ENCODE assay signal across 9 mouse cellular contexts in the genomic region with DNA sequence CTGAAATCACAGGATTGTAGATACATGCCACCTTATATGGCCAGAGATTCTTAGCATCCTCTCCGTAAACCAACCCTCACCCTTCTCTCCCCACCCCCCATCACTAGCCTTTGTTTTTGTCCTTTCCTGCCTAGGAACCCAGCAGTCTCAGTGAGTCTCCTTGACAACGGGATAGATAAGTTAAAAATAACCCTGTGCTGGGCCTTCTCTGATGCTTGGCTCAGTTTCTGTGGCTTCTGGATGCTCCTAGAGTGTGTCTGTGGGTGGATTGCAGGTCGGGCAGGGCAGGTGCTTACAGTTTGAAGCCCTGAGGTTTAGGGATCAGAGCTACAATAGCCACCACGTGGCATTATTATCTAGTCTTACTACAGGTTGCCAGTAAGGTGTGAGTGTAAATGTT. TPM values are rescaled to one million over a fixed set of nuclear protein-coding genes. Genes with fewer than 3 reads are reported as not detected.
DNase-seq lines count a peak whose midpoint lies in the region; ATAC-seq and TF ChIP-seq lines count a peak whose summit lies in the region.
"Had no signal": no experiment of that assay in that cellular context is flagged by ENCODE, and none has a peak within 500 bp of the region (broad histone marks: within the 10 kb centered on the region; RNA-seq: fewer than 3 reads in every experiment).

No protein-coding gene starts in this region.

- peaks cover 3% of the 10 kb centered on the region for H3K36me3 ChIP-seq in lung, embryonic 16.5 days (ENCODE audit: control insufficient read depth, insufficient read depth, low read length)
- peaks cover 5% of the 10 kb centered on the region; the same call in 1 of the 2 replicates for H3K36me3 ChIP-seq in heart, embryonic 11.5 days (ENCODE audit: control insufficient read depth, insufficient read depth, low read length)
- H3K36me3 ChIP-seq in midbrain, embryonic 10.5 days: peaks cover 42% of the 10 kb centered on the region

- H3K4me3 ChIP-seq in lung, embryonic 16.5 days (ENCODE audit: low read length): no peak overlapping the region
- H3K4me3 ChIP-seq in cerebellum, adult 2 months (replicated peaks; ENCODE audit: insufficient read depth, low read depth, low read length): no peak overlapping the region
- no peak overlapping the region for H3K4me3 ChIP-seq in heart, embryonic 11.5 days (ENCODE audit: low read depth, low read length)
- no peak overlapping the region for H3K4me3 ChIP-seq in midbrain, embryonic 10.5 days
- H3K4me3 ChIP-seq: midbrain, embryonic 12.5 days had no signal

- H3K9ac ChIP-seq in lung, embryonic 16.5 days (ENCODE audit: low read length): no peak overlapping the region
- H3K9ac ChIP-seq in heart, embryonic 11.5 days (ENCODE audit: low read depth, low read length): no peak overlapping the region
- H3K9ac ChIP-seq: midbrain, embryonic 12.5 days had no signal

- TF ChIP-seq CTCF in cerebellum, adult 2 months (IDR thresholded peaks at IDR 0.05; ENCODE audit: borderline replicate concordance, insufficient read depth, low read depth, low read length): no peak

- H3K27ac ChIP-seq in lung, embryonic 16.5 days (ENCODE audit: low read length): no peak overlapping the region
- peak overlapping the region; percentile 77 for H3K27ac ChIP-seq in cerebellum, adult 2 months (ENCODE audit: insufficient read depth, low read length)
- peak overlapping the region; percentile 76 for H3K27ac ChIP-seq in heart, embryonic 11.5 days (ENCODE audit: low read depth, low read length)
- H3K27ac ChIP-seq in midbrain, embryonic 10.5 days (replicated peaks): peak overlapping the region; percentile 55
- H3K27ac ChIP-seq: midbrain, embryonic 12.5 days had no signal

- ATAC-seq in lung, embryonic 16.5 days (ENCODE audit: low read depth): 0 out of 2 replicates have a peak, but pooled peaks have one; percentile 26
- ATAC-seq in heart, embryonic 11.5 days (replicated peaks; ENCODE audit: insufficient number of reproducible peaks, low FRiP score, low TSS enrichment): peak; percentile 49

- no peak for TF ChIP-seq POLR2A in cerebellum, adult 2 months (IDR thresholded peaks at IDR 0.05; ENCODE audit: borderline replicate concordance, insufficient read depth, low read length)

- WGBS in lung, embryonic 16.5 days: 24% methylated on average over 4 of the region's 4 CpGs
- 3% methylated on average over 4 of the region's 4 CpGs for whole genome bisulfite sequencing in cerebellum, adult 2 months
- WGBS in heart, embryonic 11.5 days (ENCODE audit: insufficient replicate concordance): 10% methylated on average over 4 of the region's 4 CpGs
- 38% methylated on average over 4 of the region's 4 CpGs for WGBS in midbrain, embryonic 10.5 days

- H3K4me2 ChIP-seq in lung, embryonic 16.5 days (ENCODE audit: low read depth, low read length): no peak overlapping the region
- H3K4me2 ChIP-seq in heart, embryonic 11.5 days: peak overlapping the region; percentile 23; the same call in 1 of the 2 replicates
- H3K4me2 ChIP-seq: midbrain, embryonic 12.5 days had no signal

- DNase-seq in lung, postnatal 36 days: no peak
- DNase-seq in cerebellum, adult 2 months: peak; percentile 68 to 86
- no peak for DNase-seq in midbrain, embryonic 10.5 days (ENCODE audit: low spot score)
- DNase-seq in testis, postnatal 10 days (ENCODE audit: low spot score): no peak
- DNase-seq in thymus, postnatal 4 days: no peak
- DNase-seq in natural killer cell, adult 2 months (ENCODE audit: low spot score in 2 of 2): no peak

- peaks cover 16% of the 10 kb centered on the region for H3K4me1 ChIP-seq in lung, embryonic 16.5 days (replicated peaks; ENCODE audit: control insufficient read depth, insufficient read depth, low read length)
- peaks cover 33% of the 10 kb centered on the region for H3K4me1 ChIP-seq in cerebellum, adult 2 months (ENCODE audit: control insufficient read depth, insufficient read depth, low read length)
- H3K4me1 ChIP-seq in heart, embryonic 11.5 days (ENCODE audit: control insufficient read depth, insufficient read depth, low read length): peaks cover 33% of the 10 kb centered on the region
- peaks cover 18% of the 10 kb centered on the region for H3K4me1 ChIP-seq in midbrain, embryonic 10.5 days

- H3K27me3 ChIP-seq in lung, embryonic 16.5 days (ENCODE audit: control insufficient read depth, insufficient read depth, low read depth, low read length): no peaks in the 10 kb centered on the region
- no peaks in the 10 kb centered on the region for H3K27me3 ChIP-seq in cerebellum, adult 2 months (ENCODE audit: control insufficient read depth, insufficient read depth, low read length)
- H3K27me3 ChIP-seq in heart, embryonic 11.5 days (ENCODE audit: control insufficient read depth, insufficient read depth, low read length): no peaks in the 10 kb centered on the region
- H3K27me3 ChIP-seq in midbrain, embryonic 10.5 days (ENCODE audit: low read depth, poor library complexity, severe bottlenecking): no peaks in the 10 kb centered on the region
- H3K27me3 ChIP-seq: midbrain, embryonic 12.5 days had no signal

- no peaks in the 10 kb centered on the region for H3K9me3 ChIP-seq in lung, embryonic 16.5 days (ENCODE audit: control insufficient read depth, low read length)
- H3K9me3 ChIP-seq in heart, embryonic 11.5 days (replicated peaks; ENCODE audit: control insufficient read depth, low read length): no peaks in the 10 kb centered on the region
- H3K9me3 ChIP-seq in midbrain, embryonic 10.5 days (replicated peaks): peaks cover under 1% of the 10 kb centered on the region
- H3K9me3 ChIP-seq: midbrain, embryonic 12.5 days had no signal

RNA-seq across cellular contexts. Expression of a gene that starts 29.1 kb away (rescaled TPM):
- 19.9 and 22.1 TPM in 2 replicates for polyA plus RNA-seq in lung, embryonic 16.5 days (2015; fragmentation: Nextera tagmentation; extraction: Ambion mirVana)
- polyA plus RNA-seq in cerebellum, adult 2 months (2012; rRNA removed): 152 and 155 TPM in 2 replicates
- 13.0 and 18.5 TPM in 2 replicates for polyA plus RNA-seq in heart, embryonic 11.5 days (2014; fragmentation: Nextera tagmentation; extraction: Ambion mirVana)
- 21.4 and 22.7 TPM in 2 replicates for polyA plus RNA-seq in midbrain, embryonic 10.5 days (2016; fragmentation: Nextera tagmentation; extraction: Ambion mirVana)

RNA-seq across cellular contexts. Expression of a gene that starts 39.0 kb away (rescaled TPM):
- 239 and 250 TPM in 2 replicates for polyA plus RNA-seq in lung, embryonic 16.5 days (2015; fragmentation: Nextera tagmentation; extraction: Ambion mirVana)
- 69.3 and 73.1 TPM in 2 replicates for polyA plus RNA-seq in cerebellum, adult 2 months (2012; rRNA removed)
- polyA plus RNA-seq in heart, embryonic 11.5 days (2014; fragmentation: Nextera tagmentation; extraction: Ambion mirVana): 209 and 212 TPM in 2 replicates
- 383 and 428 TPM in 2 replicates for polyA plus RNA-seq in midbrain, embryonic 10.5 days (2016; fragmentation: Nextera tagmentation; extraction: Ambion mirVana)

RNA-seq across cellular contexts. Expression of a gene that starts 44.5 kb away (rescaled TPM):
- 45.3 and 49.3 TPM in 2 replicates for polyA plus RNA-seq in lung, embryonic 16.5 days (2015; fragmentation: Nextera tagmentation; extraction: Ambion mirVana)
- 81.9 and 93.6 TPM in 2 replicates for polyA plus RNA-seq in cerebellum, adult 2 months (2012; rRNA removed)
- polyA plus RNA-seq in heart, embryonic 11.5 days (2014; fragmentation: Nextera tagmentation; extraction: Ambion mirVana): 42.1 and 44.2 TPM in 2 replicates
- 40.3 and 47.6 TPM in 2 replicates for polyA plus RNA-seq in midbrain, embryonic 10.5 days (2016; fragmentation: Nextera tagmentation; extraction: Ambion mirVana)

Comparison
In these comparisons a context has a peak if more than half of its experiments do, and no peak if none do; other contexts are left out.
1. DNase-seq: peak in cerebellum, adult 2 months (2 of 2); none in lung, postnatal 36 days (single experiment), midbrain, embryonic 10.5 days (single experiment), testis, postnatal 10 days (single experiment), thymus, postnatal 4 days (single experiment) and natural killer cell, adult 2 months (0 of 2).